Comparison of ENCODE assay signal across 12 mouse cellular contexts in genomic region chr6:37645551-37645950, GRCm38 (mm10).
DNase-seq lines count a peak whose midpoint lies in the region; ATAC-seq and TF ChIP-seq lines count a peak whose summit lies in the region.
"Had no signal": no experiment of that assay in that cellular context is flagged by ENCODE, and none has a peak within 500 bp of the region (broad histone marks: within the 10 kb centered on the region; RNA-seq: fewer than 3 reads in every experiment).

No protein-coding gene starts in this region.

- 20% methylated on average over 14 of the region's 14 CpGs for WGBS in intestine, embryonic 14.5 days
- 62% methylated on average over 14 of the region's 14 CpGs for WGBS in midbrain, embryonic 14.5 days

- no peaks in the 10 kb centered on the region for H3K9me3 ChIP-seq in intestine, embryonic 14.5 days (ENCODE audit: control insufficient read depth, low read length)
- no peaks in the 10 kb centered on the region for H3K9me3 ChIP-seq in midbrain, embryonic 14.5 days (ENCODE audit: control insufficient read depth, low read length)
- H3K9me3 ChIP-seq: liver, embryonic 12.5 days had no signal

- no peaks in the 10 kb centered on the region for H3K36me3 ChIP-seq in intestine, embryonic 14.5 days (ENCODE audit: control insufficient read depth, insufficient read depth, low read length)
- no peaks in the 10 kb centered on the region for H3K36me3 ChIP-seq in midbrain, embryonic 14.5 days (ENCODE audit: control insufficient read depth, insufficient read depth, low read length)
- H3K36me3 ChIP-seq: liver, embryonic 12.5 days had no signal

- no peaks in the 10 kb centered on the region for H3K27me3 ChIP-seq in intestine, embryonic 14.5 days (replicated peaks; ENCODE audit: control insufficient read depth, insufficient read depth, low read length)
- H3K27me3 ChIP-seq in midbrain, embryonic 14.5 days (ENCODE audit: control insufficient read depth, insufficient read depth, low read length) = no peaks in the 10 kb centered on the region
- H3K27me3 ChIP-seq: liver, embryonic 12.5 days had no signal

- no peak for TF ChIP-seq POLR2A in brain, embryonic 14.5 days (IDR thresholded peaks at IDR 0.05; ENCODE audit: borderline replicate concordance, extremely low read depth, insufficient read depth, insufficient read length, poor library complexity, severe bottlenecking)

- DNase-seq in adrenal gland, postnatal 10 days = peak; percentile 44
- peak; percentile 42 for DNase-seq in brain, embryonic 14.5 days (ENCODE audit: low read depth)
- DNase-seq in intestine, embryonic 14.5 days (ENCODE audit: low spot score) = peak; percentile 68
- peak; percentile 57 for DNase-seq in midbrain, embryonic 14.5 days
- DNase-seq in thymus, postnatal 4 days = no peak
- no peak for DNase-seq in right cerebral cortex, adult 2 months (ENCODE audit: low spot score in 2 of 2)
- no peak for DNase-seq in heart, postnatal 36 days
- DNase-seq: cerebellum, postnatal 36 days; heart, adult 11 months; right cerebral cortex, postnatal 4 days had no signal

- no peak overlapping the region for H3K4me3 ChIP-seq in intestine, embryonic 14.5 days (ENCODE audit: low read depth, low read length)
- no peak overlapping the region for H3K4me3 ChIP-seq in midbrain, embryonic 14.5 days (replicated peaks; ENCODE audit: low read depth, low read length)
- H3K4me3 ChIP-seq: liver, embryonic 12.5 days had no signal

- peak overlapping the region; percentile 64 for H3K27ac ChIP-seq in intestine, embryonic 14.5 days (ENCODE audit: low read depth)
- peak overlapping the region; percentile 64 for H3K27ac ChIP-seq in midbrain, embryonic 14.5 days (replicated peaks; ENCODE audit: low read depth, low read length)
- H3K27ac ChIP-seq: liver, embryonic 12.5 days had no signal

- ATAC-seq in intestine, embryonic 14.5 days (replicated peaks; ENCODE audit: low FRiP score, low TSS enrichment, low read depth) = no peak
- no peak for ATAC-seq in midbrain, embryonic 14.5 days (ENCODE audit: low FRiP score, low TSS enrichment)
- ATAC-seq: forebrain, embryonic 14.5 days; liver, embryonic 12.5 days had no signal

- 0 out of 2 replicates have a peak overlapping the region, but pooled peaks have one; percentile 3 for H3K9ac ChIP-seq in intestine, embryonic 14.5 days (ENCODE audit: low read length)
- no peak overlapping the region for H3K9ac ChIP-seq in midbrain, embryonic 14.5 days (replicated peaks; ENCODE audit: low read length)
- H3K9ac ChIP-seq: liver, embryonic 12.5 days had no signal

- peaks cover 4% of the 10 kb centered on the region; the same call in 1 of the 2 replicates for H3K4me1 ChIP-seq in intestine, embryonic 14.5 days (replicated peaks; ENCODE audit: control insufficient read depth, insufficient read depth, low read length)
- H3K4me1 ChIP-seq in midbrain, embryonic 14.5 days (ENCODE audit: control insufficient read depth, insufficient read depth, low read length) = peaks cover 17% of the 10 kb centered on the region; the same call in 1 of the 2 replicates
- H3K4me1 ChIP-seq: liver, embryonic 12.5 days had no signal

- intact Hi-C loops in heart, postnatal 36 days (cut with DNase I) = no loop called here

- no peak for TF ChIP-seq CTCF in brain, embryonic 14.5 days (IDR thresholded peaks at IDR 0.05; ENCODE audit: borderline replicate concordance, extremely low read depth, insufficient read depth, insufficient read length)

- H3K4me2 ChIP-seq in intestine, embryonic 14.5 days (ENCODE audit: low read length) = peak overlapping the region; percentile 51
- no peak overlapping the region for H3K4me2 ChIP-seq in midbrain, embryonic 14.5 days (ENCODE audit: low read length)
- H3K4me2 ChIP-seq: liver, embryonic 12.5 days had no signal

Comparison
In these comparisons a context has a peak if more than half of its experiments do, and no peak if none do; other contexts are left out.
1. DNase-seq: peak in adrenal gland, postnatal 10 days (single experiment), brain, embryonic 14.5 days (single experiment), intestine, embryonic 14.5 days (single experiment) and midbrain, embryonic 14.5 days (single experiment); none in thymus, postnatal 4 days (single experiment), right cerebral cortex, adult 2 months (0 of 2) and heart, postnatal 36 days (0 of 2).